Mouse (Mus musculus) ES-Bruce4 (cell line): Measurements from ENCODE around the gene Gm16429.
"Not testable (repeated sequence)": the region's sequence is repeated elsewhere in the genome, so short reads cannot be mapped to it uniquely, and the experiment has no call there.

ENCODE experiments used
- CTCF ChIP-seq: IDR thresholded peaks from one replicate; pipeline ENCODE4 v1.8.1; 2011; ENCODE audit warnings: low read depth, low read length
- EP300 ChIP-seq: IDR thresholded peaks from 2 replicates; pipeline ENCODE4 v1.6.1; 2011; ENCODE audit warnings: low read depth, low read length; ENCODE audit not compliant: insufficient read depth
- POLR2A ChIP-seq: IDR thresholded peaks from one replicate; pipeline ENCODE4 v1.8.1; 2011; ENCODE audit warnings: low read length; ENCODE audit not compliant: insufficient read depth

DNA sequence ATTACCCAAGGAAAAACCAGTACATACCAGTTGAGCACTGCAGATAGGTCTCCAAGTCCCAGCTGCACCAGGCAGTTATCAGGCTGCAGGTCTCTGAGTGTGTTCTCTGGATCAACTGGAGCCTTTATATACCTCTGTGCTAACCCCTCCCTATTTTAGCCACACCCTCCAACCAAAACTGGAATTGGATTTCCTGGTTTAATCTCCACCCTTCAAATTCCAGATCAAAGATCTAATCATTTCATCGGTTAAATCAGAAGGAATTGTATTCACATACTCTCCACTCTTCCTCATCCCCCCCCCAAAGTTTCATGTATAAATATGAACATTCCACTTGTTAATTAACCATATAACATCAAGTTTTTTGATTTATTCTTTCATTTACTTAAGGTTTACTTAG, at the start of gene Gm16429:
- not testable (repeated sequence) for TF ChIP-seq CTCF, POLR2A, EP300
